ENCODE assay signal across 8 mouse cellular contexts in genomic region chr1:176994087-176994486, GRCm38 (mm10).
DNase-seq lines count a peak whose midpoint lies in the region; ATAC-seq and TF ChIP-seq lines count a peak whose summit lies in the region.

No protein-coding gene starts in this region.

- no peak overlapping the region for H3K4me2 ChIP-seq in forebrain, postnatal 0 days (ENCODE audit: low read depth)
- no peak overlapping the region for H3K4me2 ChIP-seq in stomach, postnatal 0 days (replicated peaks; ENCODE audit: low read depth)

- no peaks in the 10 kb centered on the region for H3K9me3 ChIP-seq in forebrain, postnatal 0 days (ENCODE audit: low read length)
- H3K9me3 ChIP-seq in stomach, postnatal 0 days (ENCODE audit: control insufficient read depth, low read length), result no peaks in the 10 kb centered on the region

- CTCF ChIA-PET in Patski (lab: Charles Lee), result no interaction called here

- in situ Hi-C loops in Patski (cut with MboI; ENCODE audit: low pct_unique_long_range_greater_than_20kb), result no loop called here

- no peaks in the 10 kb centered on the region for H3K27me3 ChIP-seq in Patski
- H3K27me3 ChIP-seq in forebrain, postnatal 0 days (ENCODE audit: insufficient read depth, low read length), result no peaks in the 10 kb centered on the region
- H3K27me3 ChIP-seq in stomach, postnatal 0 days (ENCODE audit: control insufficient read depth, insufficient read depth, low read length), result no peaks in the 10 kb centered on the region

- POLR2A ChIA-PET in Patski (lab: Charles Lee), result no interaction called here

- no peaks in the 10 kb centered on the region for H3K36me3 ChIP-seq in forebrain, postnatal 0 days (ENCODE audit: insufficient read depth)
- H3K36me3 ChIP-seq in stomach, postnatal 0 days (ENCODE audit: control insufficient read depth, insufficient read depth, low read length), result no peaks in the 10 kb centered on the region

- peak; percentile 14 for ATAC-seq in CD4-positive, CD25-positive, alpha-beta regulatory T cell, adult 4 months
- peak; percentile 72 for ATAC-seq in Patski
- peak; percentile 52 for ATAC-seq in forebrain, postnatal 0 days
- peak; percentile 27 for ATAC-seq in megakaryocyte progenitor cell, adult 5-6 weeks (replicated peaks; ENCODE audit: poor library complexity)
- ATAC-seq in frontal cortex, adult (ENCODE audit: low TSS enrichment), result no peak
- ATAC-seq in stomach, postnatal 0 days (ENCODE audit: low FRiP score, low TSS enrichment), result no peak

- WGBS in forebrain, postnatal 0 days, result 17% methylated on average over 7 of the region's 7 CpGs
- WGBS in stomach, postnatal 0 days, result 59% methylated on average over 7 of the region's 7 CpGs

- no peak for TF ChIP-seq EP300 in stomach, postnatal 0 days (optimal IDR thresholded peaks at IDR 0.05)

- H3K27ac ChIP-seq in forebrain, postnatal 0 days (ENCODE audit: low read depth, low read length), result peak overlapping the region; percentile 89
- H3K27ac ChIP-seq in stomach, postnatal 0 days (replicated peaks), result no peak overlapping the region

- H3K9ac ChIP-seq in forebrain, postnatal 0 days, result no peak overlapping the region
- H3K9ac ChIP-seq in stomach, postnatal 0 days (ENCODE audit: low read length), result no peak overlapping the region

- H3K4me1 ChIP-seq in forebrain, postnatal 0 days (ENCODE audit: insufficient read depth), result peaks cover 36% of the 10 kb centered on the region
- H3K4me1 ChIP-seq in stomach, postnatal 0 days (replicated peaks; ENCODE audit: control insufficient read depth, insufficient read depth), result peaks cover 4% of the 10 kb centered on the region; the same call in 1 of the 2 replicates

- peak; percentile 35 for DNase-seq in Patski (ENCODE audit: low read depth, low spot score)
- peak; percentile 63 for DNase-seq in forebrain, postnatal 0 days
- DNase-seq in frontal cortex, adult 2 months (ENCODE audit: extremely low spot score in 1 of 2, low spot score in 1 of 2), result no peak
- DNase-seq in stomach, postnatal 0 days (ENCODE audit: low spot score), result no peak
- no peak for DNase-seq in spleen, postnatal 4 days (ENCODE audit: low spot score in 2 of 2)

- TF ChIP-seq CTCF in Patski (IDR thresholded peaks at IDR 0.05), result no peak
- TF ChIP-seq CTCF in forebrain, postnatal 0 days (IDR thresholded peaks at IDR 0.05; ENCODE audit: low read depth), result no peak
- TF ChIP-seq CTCF in stomach, postnatal 0 days (IDR thresholded peaks at IDR 0.05; ENCODE audit: low read depth), result no peak

- no peak overlapping the region for H3K4me3 ChIP-seq in forebrain, postnatal 0 days (ENCODE audit: low read depth, low read length)
- no peak overlapping the region for H3K4me3 ChIP-seq in stomach, postnatal 0 days (ENCODE audit: low read depth, low read length)

Comparison
In these comparisons a context has a peak if more than half of its experiments do, and no peak if none do; other contexts are left out.
1. ATAC-seq: peak in CD4-positive, CD25-positive, alpha-beta regulatory T cell, adult 4 months (single experiment), Patski (single experiment), forebrain, postnatal 0 days (single experiment) and megakaryocyte progenitor cell, adult 5-6 weeks (single experiment); none in frontal cortex, adult (single experiment) and stomach, postnatal 0 days (single experiment).
2. DNase-seq: peak in Patski (single experiment) and forebrain, postnatal 0 days (single experiment); none in frontal cortex, adult 2 months (0 of 2), stomach, postnatal 0 days (single experiment) and spleen, postnatal 4 days (0 of 2).